Mouse (Mus musculus) kidney, embryonic 14.5 days (tissue): ENCODE data around the gene Rbm18. TPM values are rescaled to one million over a fixed set of nuclear protein-coding genes. Genes with fewer than 3 reads are reported as not detected.
A peak's percentile ranks its signal among the peaks of the same experiment; 100 is the strongest.

Experiments
- ATAC-seq: fragments of 200-750 bp; cut with Nextera tagmentation; 2 replicates; pipeline ENCODE4 v1.8.0; 2017; ENCODE audit warnings: moderate number of reproducible peaks, mild to moderate bottlenecking, moderate TSS enrichment, moderate library complexity; ENCODE audit not compliant: low FRiP score, low TSS enrichment
- H3K27ac ChIP-seq: fragments of 300-500 bp; sonication (generic); 2 replicates; pipeline ENCODE4 v1.5.1; 2014; ENCODE audit warnings: low read depth, mild to moderate bottlenecking, low read length, moderate library complexity, mixed read lengths
- H3K27me3 ChIP-seq: fragments of 300-500 bp; sonication (generic); 2 replicates; pipeline ENCODE4 v1.6.1; 2014; ENCODE audit warnings: mild to moderate bottlenecking, low read length; ENCODE audit not compliant: control insufficient read depth, insufficient read depth
- H3K36me3 ChIP-seq: fragments of 300-500 bp; sonication (generic); 2 replicates; pipeline ENCODE4 v1.6.1; 2014; ENCODE audit warnings: low read length, mixed read lengths; ENCODE audit not compliant: control insufficient read depth, insufficient read depth
- H3K4me1 ChIP-seq: fragments of 300-500 bp; sonication (generic); 2 replicates; pipeline ENCODE4 v1.6.1; 2014; ENCODE audit warnings: low read length, mixed read lengths; ENCODE audit not compliant: control insufficient read depth, insufficient read depth
- H3K4me2 ChIP-seq: fragments of 300-500 bp; sonication (generic); replicated peaks from 2 replicates; pipeline ENCODE4 v1.6.1; 2014; ENCODE audit warnings: low read depth, mild to moderate bottlenecking, low read length
- H3K4me3 ChIP-seq: fragments of 300-500 bp; sonication (generic); 2 replicates; pipeline ENCODE4 v1.5.1; 2014; ENCODE audit warnings: mild to moderate bottlenecking, low read length
- H3K9ac ChIP-seq: fragments of 300-500 bp; sonication (generic); 2 replicates; pipeline ENCODE4 v1.6.1; 2014; ENCODE audit warnings: low read depth, mild to moderate bottlenecking, low read length, moderate library complexity
- H3K9me3 ChIP-seq: fragments of 300-500 bp; sonication (generic); 2 replicates; pipeline ENCODE4 v1.6.1; 2016; ENCODE audit warnings: low read length; ENCODE audit not compliant: control insufficient read depth
- WGBS: fragments of 180-500 bp; shearing (Covaris S2); extraction: QIAGEN DNeasy Blood & Tissue Kit; methylation state at CpG from one replicate; pipeline ENCODE4 v1.1.7; 2014; 5-methylcytosine and 5-hydroxymethylcytosine counted together
- polyA plus RNA-seq: library from polyadenylated mRNA; unstranded; fragments of >200 nt; fragmentation: Nextera tagmentation; extraction: Ambion mirVana; gene quantifications from 2 replicates; pipeline ENCODE4 v1.2.1, GENCODE M21; 2014

Gene Rbm18
- polyA plus RNA-seq, 1 experiment from 2014 or later = 77.1 TPM

- H3K4me3 ChIP-seq = peak overlapping the region; percentile 48
- peak overlapping the region; percentile 34; the same call in 1 of the 2 replicates for H3K9ac ChIP-seq
- H3K4me1 ChIP-seq = peaks cover 24% of the 10 kb centered on the region
- no peak for ATAC-seq
- H3K27me3 ChIP-seq = peaks cover 93% of the 10 kb centered on the region
- no peaks in the 10 kb centered on the region for H3K36me3 ChIP-seq
- H3K4me2 ChIP-seq = peak overlapping the region; percentile 10
- H3K9me3 ChIP-seq = no peaks in the 10 kb centered on the region
- no peak overlapping the region for H3K27ac ChIP-seq
- under 1% methylated on average over 21 of the region's 21 CpGs for whole genome bisulfite sequencing
Measured at GRCm38 (mm10) chr2:36102559-36102946, 34.0 kb downstream of the Rbm18 start.

GRCm38 (mm10) chr2:36101866-36102558 lies 34.6 kb downstream of the Rbm18 start:
- Histone ChIP-seq H3K9me3 (no peaks in the 10 kb centered on the region), H3K27ac (no peak overlapping the region), H3K9ac (no peak overlapping the region), H3K4me3 (peak overlapping the region; percentile 48), H3K27me3 (peaks cover 95% of the 10 kb centered on the region), H3K36me3 (no peaks in the 10 kb centered on the region), H3K4me1 (peaks cover 24% of the 10 kb centered on the region), H3K4me2 (peak overlapping the region; percentile 10; the same call in 1 of the 2 replicates)
- 4% methylated on average over 28 of the region's 28 CpGs for WGBS
- ATAC-seq = 0 out of 2 replicates have a peak, but pooled peaks have one; percentile 24

- 19% methylated on average over 6 of the region's 6 CpGs for WGBS
- Histone ChIP-seq H3K27ac (no peak overlapping the region), H3K9me3 (no peaks in the 10 kb centered on the region), H3K9ac (no peak overlapping the region), H3K4me3 (no peak overlapping the region), H3K4me2 (no peak overlapping the region), H3K36me3 (no peaks in the 10 kb centered on the region), H3K27me3 (peaks cover 96% of the 10 kb centered on the region), H3K4me1 (peaks cover 16% of the 10 kb centered on the region)
- ATAC-seq = no peak
Measured at GRCm38 (mm10) chr2:36099739-36100138, 36.8 kb downstream of the Rbm18 start.

- WGBS = 6% methylated on average over 5 of the region's 5 CpGs
- Histone ChIP-seq H3K4me1 (peaks cover 8% of the 10 kb centered on the region), H3K4me3 (no peak overlapping the region), H3K36me3 (no peaks in the 10 kb centered on the region), H3K9me3 (no peaks in the 10 kb centered on the region), H3K27me3 (peaks cover 96% of the 10 kb centered on the region), H3K27ac (no peak overlapping the region), H3K4me2 (no peak overlapping the region), H3K9ac (no peak overlapping the region)
- ATAC-seq = no peak
Measured at GRCm38 (mm10) chr2:36098021-36098420, 38.6 kb downstream of the Rbm18 start.

- no peaks in the 10 kb centered on the region for H3K9me3 ChIP-seq
- H3K4me3 ChIP-seq = no peak overlapping the region
- H3K36me3 ChIP-seq = no peaks in the 10 kb centered on the region
- H3K27me3 ChIP-seq = peaks cover 94% of the 10 kb centered on the region
- ATAC-seq = no peak
- H3K27ac ChIP-seq = no peak overlapping the region
- WGBS = 6% methylated on average over 18 of the region's 18 CpGs
- no peak overlapping the region for H3K9ac ChIP-seq
- no peak overlapping the region for H3K4me2 ChIP-seq
- peaks cover 2% of the 10 kb centered on the region for H3K4me1 ChIP-seq
Measured at GRCm38 (mm10) chr2:36097129-36097815, 39.3 kb downstream of the Rbm18 start.

GRCm38 (mm10) chr2:36093914-36094475 lies 42.6 kb downstream of the Rbm18 start:
- Histone ChIP-seq H3K9ac (no peak overlapping the region), H3K4me3 (no peak overlapping the region), H3K4me1 (peaks cover 14% of the 10 kb centered on the region), H3K27me3 (peaks cover 97% of the 10 kb centered on the region), H3K27ac (no peak overlapping the region), H3K4me2 (peak overlapping the region; percentile 11; the same call in 1 of the 2 replicates), H3K36me3 (no peaks in the 10 kb centered on the region), H3K9me3 (no peaks in the 10 kb centered on the region)
- no peak for ATAC-seq
- WGBS = 9% methylated on average over 31 of the region's 31 CpGs

GRCm38 (mm10) chr2:36093301-36093700 lies 43.3 kb downstream of the Rbm18 start:
- H3K27me3 ChIP-seq = peaks cover 97% of the 10 kb centered on the region
- ATAC-seq = no peak
- H3K9ac ChIP-seq = no peak overlapping the region
- no peaks in the 10 kb centered on the region for H3K9me3 ChIP-seq
- no peak overlapping the region for H3K4me2 ChIP-seq
- H3K27ac ChIP-seq = no peak overlapping the region
- no peak overlapping the region for H3K4me3 ChIP-seq
- H3K36me3 ChIP-seq = no peaks in the 10 kb centered on the region
- peaks cover 14% of the 10 kb centered on the region for H3K4me1 ChIP-seq
- 22% methylated on average over 7 of the region's 7 CpGs for WGBS

GRCm38 (mm10) chr2:36092748-36093147 lies 43.8 kb downstream of the Rbm18 start:
- no peaks in the 10 kb centered on the region for H3K9me3 ChIP-seq
- H3K27me3 ChIP-seq = peaks cover 97% of the 10 kb centered on the region
- H3K9ac ChIP-seq = no peak overlapping the region
- no peaks in the 10 kb centered on the region for H3K36me3 ChIP-seq
- no peak for ATAC-seq
- WGBS = 7% methylated on average over 4 of the region's 4 CpGs
- no peak overlapping the region for H3K4me2 ChIP-seq
- H3K4me3 ChIP-seq = no peak overlapping the region
- H3K27ac ChIP-seq = no peak overlapping the region
- peaks cover 14% of the 10 kb centered on the region for H3K4me1 ChIP-seq
